Mouse (Mus musculus) intestine, embryonic 14.5 days (tissue): ENCODE data around the gene Olfr105-ps. TPM values are rescaled to one million over a fixed set of nuclear protein-coding genes. Genes with fewer than 3 reads are reported as not detected.

ENCODE experiments used
- ATAC-seq: fragments of 200-750 bp; cut with Nextera tagmentation; replicated peaks from 2 replicates; pipeline ENCODE4 v1.8.0; 2017; ENCODE audit warnings: low read depth, moderate number of reproducible peaks, moderate TSS enrichment, moderate library complexity; ENCODE audit not compliant: low FRiP score, low TSS enrichment
- DNase-seq: peaks from one replicate; pipeline ENCODE4 v3.0.0-alpha.2; 2018; ENCODE audit warnings: low spot score
- H3K27ac ChIP-seq: fragments of 300-500 bp; sonication (generic); 2 replicates; pipeline ENCODE4 v1.5.1; 2014; ENCODE audit warnings: low read depth, mild to moderate bottlenecking, control low read depth
- H3K27me3 ChIP-seq: fragments of 300-500 bp; sonication (generic); replicated peaks from 2 replicates; pipeline ENCODE4 v1.6.1; 2014; ENCODE audit warnings: low read length, control low read depth; ENCODE audit not compliant: control insufficient read depth, insufficient read depth
- H3K36me3 ChIP-seq: fragments of 300-500 bp; sonication (generic); 2 replicates; pipeline ENCODE4 v1.6.1; 2014; ENCODE audit warnings: low read length, control low read depth; ENCODE audit not compliant: control insufficient read depth, insufficient read depth
- H3K4me1 ChIP-seq: fragments of 300-500 bp; sonication (generic); replicated peaks from 2 replicates; pipeline ENCODE4 v1.6.1; 2014; ENCODE audit warnings: low read length, control low read depth, mixed read lengths; ENCODE audit not compliant: control insufficient read depth, insufficient read depth
- H3K4me2 ChIP-seq: fragments of 300-500 bp; sonication (generic); 2 replicates; pipeline ENCODE4 v1.6.1; 2014; ENCODE audit warnings: low read length
- H3K4me3 ChIP-seq: fragments of 300-500 bp; sonication (generic); 2 replicates; pipeline ENCODE4 v1.5.1; 2014; ENCODE audit warnings: low read depth, low read length, control low read depth, mixed read lengths
- H3K9ac ChIP-seq: fragments of 300-500 bp; sonication (generic); 2 replicates; pipeline ENCODE4 v1.6.1; 2014; ENCODE audit warnings: mild to moderate bottlenecking, low read length
- H3K9me3 ChIP-seq: fragments of 300-500 bp; sonication (generic); 2 replicates; pipeline ENCODE4 v1.6.1; 2016; ENCODE audit warnings: low read length, control low read depth; ENCODE audit not compliant: control insufficient read depth
- WGBS: fragments of 180-500 bp; shearing (Covaris S2); extraction: QIAGEN DNeasy Blood & Tissue Kit; methylation state at CpG from one replicate; pipeline ENCODE4 v1.1.7; 2014; 5-methylcytosine and 5-hydroxymethylcytosine counted together
- polyA plus RNA-seq: library from polyadenylated mRNA; unstranded; fragments of >200 nt; fragmentation: Nextera tagmentation; extraction: Ambion mirVana; gene quantifications from 2 replicates; pipeline ENCODE4 v1.2.1, GENCODE M21; 2014

The Olfr105-ps gene
- polyA plus RNA-seq, result not detected in 2 replicates

DNA sequence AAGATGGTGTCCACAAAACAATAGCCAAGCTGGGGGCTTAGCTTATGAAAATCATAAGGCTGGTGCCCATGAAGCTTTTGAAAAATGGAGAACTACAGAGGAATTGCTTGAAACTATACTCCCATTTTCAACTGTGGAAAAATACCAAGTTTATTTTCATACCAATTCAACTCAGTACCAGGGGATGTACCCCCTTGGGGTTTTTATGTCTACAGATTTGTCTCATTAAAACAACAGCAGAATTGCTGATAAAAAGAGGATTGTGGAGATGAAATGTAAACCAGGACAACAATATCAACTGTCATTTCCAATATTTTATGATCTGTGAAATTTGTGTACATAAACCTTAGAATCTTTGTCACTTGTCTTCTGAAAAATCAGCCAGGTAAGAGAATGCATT lies at the start of gene Olfr105-ps:
Gene Olfr105-ps (plus strand): TSS at position 301 of the 400 bp plus-strand sequence.
- no peak within 1 kb of the TSS for H3K27ac ChIP-seq
- DNase-seq (no peak), ATAC-seq (no peak)
- H3K4me1 ChIP-seq, result no peaks in the 10 kb centered on the region
- H3K9me3 ChIP-seq, result no peaks in the 10 kb centered on the region
- no peaks in the 10 kb centered on the region for H3K27me3 ChIP-seq
- H3K9ac ChIP-seq, result no peak within 1 kb of the TSS
- H3K36me3 ChIP-seq, result no peaks in the 10 kb centered on the region
- no peak within 1 kb of the TSS for H3K4me3 ChIP-seq
- H3K4me2 ChIP-seq, result no peak within 1 kb of the TSS

DNA sequence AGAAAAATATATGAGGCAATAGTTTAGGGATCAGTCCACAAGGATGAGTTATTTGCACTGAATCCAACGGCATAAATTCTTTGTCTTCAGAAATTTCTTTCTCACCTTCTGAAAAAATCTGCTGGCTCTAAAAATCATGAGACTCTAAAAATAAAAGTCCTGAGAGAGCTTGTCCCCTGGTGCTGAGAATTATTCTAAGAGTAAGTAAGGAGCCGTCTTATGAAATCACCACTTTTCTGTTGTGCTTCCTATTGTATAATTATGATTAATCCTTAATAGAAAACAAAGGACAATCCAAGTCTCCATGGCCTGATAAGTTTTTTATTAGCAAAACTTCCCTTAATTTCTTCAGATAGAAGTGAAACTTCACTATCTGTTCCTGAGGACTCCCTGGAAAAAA lies 39.2 kb upstream of the Olfr105-ps start, which contains the start of gene Olfr103:
Gene Olfr103 (minus strand): TSS at position 101 of the 400 bp plus-strand sequence.
- no peak for DNase-seq
- Histone ChIP-seq H3K4me3 (no peak within 1 kb of the TSS), H3K27me3 (no peaks in the 10 kb centered on the region), H3K9me3 (no peaks in the 10 kb centered on the region), H3K4me2 (no peak within 1 kb of the TSS), H3K9ac (no peak within 1 kb of the TSS), H3K27ac (no peak within 1 kb of the TSS), H3K4me1 (no peaks in the 10 kb centered on the region), H3K36me3 (no peaks in the 10 kb centered on the region)
- no peak for ATAC-seq
- 90% methylated on average over 2 of the region's 2 CpGs for WGBS

DNA sequence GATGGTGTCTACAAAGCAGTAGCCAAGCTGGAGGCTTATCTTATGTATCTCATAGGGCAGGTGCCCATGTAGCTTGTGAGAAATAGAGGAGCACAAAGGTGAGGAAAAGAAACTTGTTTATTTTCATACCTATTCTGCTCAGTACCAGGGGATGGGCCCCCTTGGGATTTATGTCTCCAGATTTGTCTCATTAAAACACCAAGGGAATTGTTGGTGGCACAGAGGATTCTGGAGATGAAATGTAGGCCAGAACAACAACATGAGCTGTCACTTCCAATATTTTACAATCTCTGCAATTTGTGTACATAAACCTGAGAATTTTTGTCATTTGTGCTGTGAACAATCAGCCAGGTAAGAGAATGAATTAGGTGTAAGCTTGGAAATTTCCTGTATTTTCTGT lies 19.6 kb upstream of the Olfr105-ps start, which contains the start of gene Olfr104-ps:
Gene Olfr104-ps (plus strand): TSS at position 301 of the 400 bp plus-strand sequence.
- no peaks in the 10 kb centered on the region for H3K4me1 ChIP-seq
- no peak within 1 kb of the TSS for H3K4me2 ChIP-seq
- no peak within 1 kb of the TSS for H3K4me3 ChIP-seq
- no peak within 1 kb of the TSS for H3K27ac ChIP-seq
- no peak for DNase-seq
- no peaks in the 10 kb centered on the region for H3K36me3 ChIP-seq
- no peak for ATAC-seq
- H3K9me3 ChIP-seq, result no peaks in the 10 kb centered on the region
- no peak within 1 kb of the TSS for H3K9ac ChIP-seq
- H3K27me3 ChIP-seq, result no peaks in the 10 kb centered on the region

DNA sequence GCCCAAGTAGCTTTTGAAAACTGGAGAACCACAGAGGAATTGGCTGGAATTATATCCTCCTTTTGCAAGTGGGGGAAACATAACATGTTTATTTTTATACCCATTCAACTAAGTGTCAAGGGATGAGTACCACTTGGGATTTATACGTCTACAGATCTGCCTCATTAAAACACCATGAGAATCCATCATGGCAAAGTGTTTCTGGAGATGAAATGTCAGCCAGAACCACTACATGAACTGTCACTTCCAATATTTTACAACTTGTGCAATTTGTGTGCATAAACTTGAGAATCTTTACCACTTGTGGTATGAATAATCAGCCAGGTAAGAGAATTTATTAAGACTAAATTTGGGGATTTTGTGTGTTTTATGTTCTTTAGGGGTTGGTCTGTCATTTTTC lies 11.3 kb downstream of the Olfr105-ps start, which contains the start of gene Olfr106-ps:
Gene Olfr106-ps (plus strand): TSS at position 301 of the 400 bp plus-strand sequence.
- Histone ChIP-seq H3K4me3 (no peak within 1 kb of the TSS), H3K9me3 (no peaks in the 10 kb centered on the region), H3K36me3 (no peaks in the 10 kb centered on the region), H3K27me3 (no peaks in the 10 kb centered on the region), H3K4me2 (no peak within 1 kb of the TSS), H3K27ac (no peak within 1 kb of the TSS), H3K4me1 (no peaks in the 10 kb centered on the region), H3K9ac (no peak within 1 kb of the TSS)
- DNase-seq (no peak), ATAC-seq (no peak)
- WGBS, result 63% methylated on average over 1 of the region's 1 CpGs

DNA sequence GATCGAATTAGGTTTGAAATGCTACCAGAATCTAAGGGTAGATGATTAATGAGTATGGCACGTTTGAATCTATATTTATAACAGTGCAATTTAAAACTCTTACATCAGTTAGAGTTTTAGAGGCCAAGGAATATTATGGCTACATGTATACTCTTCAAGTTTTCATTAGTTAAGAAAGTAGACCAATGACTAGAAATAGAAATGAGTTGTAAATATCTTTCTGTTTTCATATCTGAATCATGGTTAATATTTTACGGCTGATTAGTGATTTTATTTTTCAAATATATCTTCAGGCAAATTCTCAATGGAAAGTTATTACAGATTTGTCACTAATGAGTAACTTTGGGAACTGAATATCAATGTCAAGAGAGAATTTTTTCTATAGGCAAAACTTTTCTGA lies 20.1 kb downstream of the Olfr105-ps start, which contains the start of gene Olfr107:
Gene Olfr107 (plus strand): TSS at position 301 of the 400 bp plus-strand sequence.
- no peak within 1 kb of the TSS for H3K4me3 ChIP-seq
- ATAC-seq (no peak), DNase-seq (no peak)
- no peaks in the 10 kb centered on the region for H3K4me1 ChIP-seq
- H3K27ac ChIP-seq, result no peak within 1 kb of the TSS
- no peak within 1 kb of the TSS for H3K9ac ChIP-seq
- no peaks in the 10 kb centered on the region for H3K27me3 ChIP-seq
- H3K9me3 ChIP-seq, result no peaks in the 10 kb centered on the region
- 81% methylated on average over 3 of the region's 3 CpGs for WGBS
- no peak within 1 kb of the TSS for H3K4me2 ChIP-seq
- no peaks in the 10 kb centered on the region for H3K36me3 ChIP-seq

DNA sequence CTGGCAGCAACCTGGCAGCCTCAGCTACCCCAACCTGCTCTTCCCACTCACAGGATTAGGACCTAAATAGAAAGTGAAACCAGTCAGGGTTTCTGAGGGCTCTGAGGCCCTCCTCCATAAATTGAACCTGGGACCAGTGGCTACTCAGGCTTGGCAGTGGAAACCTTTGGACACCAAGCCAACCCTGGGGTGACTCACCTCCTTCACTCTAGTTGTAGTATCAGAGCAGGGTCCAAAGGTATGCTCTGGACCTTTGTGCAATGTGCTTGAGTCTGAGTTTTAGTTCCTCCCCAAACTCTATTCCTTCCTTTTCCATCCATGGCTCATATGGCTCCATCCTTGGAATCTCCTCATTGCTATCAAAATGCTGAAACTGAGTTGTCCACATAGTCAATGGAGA lies 34.5 kb downstream of the Olfr105-ps start:
- Histone ChIP-seq H3K9ac (no peak overlapping the region), H3K27ac (no peak overlapping the region), H3K4me2 (no peak overlapping the region), H3K4me1 (no peaks in the 10 kb centered on the region), H3K4me3 (no peak overlapping the region), H3K36me3 (no peaks in the 10 kb centered on the region), H3K9me3 (no peaks in the 10 kb centered on the region), H3K27me3 (no peaks in the 10 kb centered on the region)
- DNase-seq (no peak), ATAC-seq (no peak)

Other genes with a start within 250 kb of the Olfr105-ps start
- gene Olfr93, start 217.5 kb upstream of the Olfr105-ps start, polyA plus RNA-seq, result not detected in 2 replicates
- not detected in 2 replicates for gene Ubd, start 185.1 kb upstream of the Olfr105-ps start, polyA plus RNA-seq
- gene Olfr94, start 178.0 kb upstream of the Olfr105-ps start, polyA plus RNA-seq, result not detected in 2 replicates
- gene Olfr95, start 165.9 kb upstream of the Olfr105-ps start, polyA plus RNA-seq, result not detected in 2 replicates
- gene Olfr96, start 158.9 kb upstream of the Olfr105-ps start, polyA plus RNA-seq, result not detected in 2 replicates
- not detected in 2 replicates for gene Olfr97, start 141.7 kb upstream of the Olfr105-ps start, polyA plus RNA-seq
- not detected in 2 replicates for gene Olfr98, start 115.3 kb upstream of the Olfr105-ps start, polyA plus RNA-seq
- gene H2-M3, start 108.8 kb upstream of the Olfr105-ps start, polyA plus RNA-seq, result 4.6 and 5.4 TPM in 2 replicates
- not detected in 2 replicates for gene Olfr99, start 95.6 kb upstream of the Olfr105-ps start, polyA plus RNA-seq
- not detected in 2 replicates for gene Olfr101, start 74.7 kb upstream of the Olfr105-ps start, polyA plus RNA-seq
- gene Olfr102, start 62.0 kb upstream of the Olfr105-ps start, polyA plus RNA-seq, result not detected in 2 replicates
- gene Olfr103, start 39.3 kb upstream of the Olfr105-ps start, polyA plus RNA-seq, result not detected in 2 replicates
- not detected in 2 replicates for gene Olfr104-ps, start 19.5 kb upstream of the Olfr105-ps start, polyA plus RNA-seq
- gene Olfr106-ps, start 11.4 kb downstream of the Olfr105-ps start, polyA plus RNA-seq, result not detected in 2 replicates
- gene Olfr107, start 20.2 kb downstream of the Olfr105-ps start, polyA plus RNA-seq, result not detected in 2 replicates
- gene Olfr108, start 66.4 kb downstream of the Olfr105-ps start, polyA plus RNA-seq, result not detected in 2 replicates
- gene Olfr109, start 79.9 kb downstream of the Olfr105-ps start, polyA plus RNA-seq, result not detected in 2 replicates
- not detected in 2 replicates for gene H2-M2, start 104.5 kb downstream of the Olfr105-ps start, polyA plus RNA-seq
- gene Olfr110, start 113.4 kb downstream of the Olfr105-ps start, polyA plus RNA-seq, result not detected in 2 replicates
- gene Olfr111, start 129.0 kb downstream of the Olfr105-ps start, polyA plus RNA-seq, result not detected in 2 replicates
- gene Olfr112, start 190.4 kb downstream of the Olfr105-ps start, polyA plus RNA-seq, result not detected in 2 replicates
- gene Olfr113, start 198.6 kb downstream of the Olfr105-ps start, polyA plus RNA-seq, result not detected in 2 replicates
- gene Olfr114, start 213.7 kb downstream of the Olfr105-ps start, polyA plus RNA-seq, result not detected in 2 replicates
- not detected in 2 replicates for gene Olfr115, start 248.1 kb downstream of the Olfr105-ps start, polyA plus RNA-seq
- not detected in 2 replicates for gene Olfr116, start 248.2 kb downstream of the Olfr105-ps start, polyA plus RNA-seq